Mouse (Mus musculus) MEL (cell line): ENCODE measurements around the gene Cyyr1. TPM values are rescaled to one million over a fixed set of nuclear protein-coding genes. Genes with fewer than 3 reads are reported as not detected.

ENCODE experiments used
- DNase-seq: peaks from one replicate; pipeline ENCODE4 v3.0.0; 2011; ENCODE audit warnings: low read depth, low spot score
- H3K27ac ChIP-seq: 2 replicates; pipeline ENCODE4 v1.5.1; 2012; ENCODE audit warnings: low read depth, mild to moderate bottlenecking, control low read depth, low read length, moderate library complexity; ENCODE audit not compliant: control insufficient read depth
- H3K27me3 ChIP-seq, 2 experiments: fragments of 150-350 bp in 1 of 2; sonication (generic) in 1 of 2; 2 replicates each; pipeline ENCODE4 v1.6.1; 2012; ENCODE audit warnings: low read length in 2 of 2, mild to moderate bottlenecking in 2 of 2, improper control_type of control experiment in 1 of 2, moderate library complexity in 1 of 2; ENCODE audit not compliant: insufficient read depth in 2 of 2, control insufficient read depth in 1 of 2
- H3K36me3 ChIP-seq, 2 experiments: 2 replicates each; pipeline ENCODE4 v1.6.1; 2012 to 2014; ENCODE audit warnings: low read length in 2 of 2, improper control_type of control experiment in 1 of 2, inconsistent platforms in 1 of 2, mild to moderate bottlenecking in 1 of 2; ENCODE audit not compliant: insufficient read depth in 2 of 2, control insufficient read depth in 1 of 2
- H3K4me1 ChIP-seq, 2 experiments: fragments of 150-350 bp in 1 of 2; sonication (generic) in 1 of 2; 2 replicates each; pipeline ENCODE4 v1.6.1; 2012; ENCODE audit warnings: low read length in 2 of 2, improper control_type of control experiment in 1 of 2, mild to moderate bottlenecking in 1 of 2; ENCODE audit not compliant: insufficient read depth in 2 of 2, control insufficient read depth in 1 of 2
- H3K4me3 ChIP-seq, 2 experiments: fragments of 150-350 bp in 1 of 2; sonication (generic) in 1 of 2; 2 replicates each; pipeline ENCODE4 v1.5.1; 2012; ENCODE audit warnings: low read depth in 2 of 2, low read length in 2 of 2, mild to moderate bottlenecking in 2 of 2, moderate library complexity in 2 of 2, control low read depth in 1 of 2, improper control_type of control experiment in 1 of 2; ENCODE audit not compliant: control insufficient read depth in 1 of 2, insufficient read depth in 1 of 2
- H3K79me2 ChIP-seq: 2 replicates; pipeline ENCODE4 v1.6.1; 2012; ENCODE audit warnings: mild to moderate bottlenecking, low read length, moderate library complexity; ENCODE audit not compliant: control insufficient read depth, poor library complexity, insufficient read depth
- H3K9ac ChIP-seq: 2 replicates; pipeline ENCODE4 v1.6.1; 2012; ENCODE audit warnings: low read depth, mild to moderate bottlenecking, control low read depth, low read length, moderate library complexity; ENCODE audit not compliant: control insufficient read depth, poor library complexity, severe bottlenecking
- H3K9me3 ChIP-seq: fragments of 150-350 bp; sonication (generic); replicated peaks from 2 replicates; pipeline ENCODE4 v1.6.1; 2012; ENCODE audit warnings: mild to moderate bottlenecking, low read length, improper control_type of control experiment, moderate library complexity; ENCODE audit not compliant: insufficient read depth
- CTCF ChIP-seq, 3 experiments: IDR thresholded peaks in 2 of 3; conservative IDR thresholded peaks in 1 of 3; 2 replicates each; pipeline ENCODE4 v1.5.1; 2011 to 2012; ENCODE audit warnings: low read length in 3 of 3, low read depth in 2 of 3, mild to moderate bottlenecking in 2 of 3, improper control_type of control experiment in 1 of 3, inconsistent platforms in 1 of 3, mixed read lengths in 1 of 3, moderate library complexity in 1 of 3; ENCODE audit not compliant: control insufficient read depth in 1 of 3, insufficient read depth in 1 of 3, poor library complexity in 1 of 3, severe bottlenecking in 1 of 3
- E2F4 ChIP-seq: IDR thresholded peaks from 2 replicates; pipeline ENCODE4 v1.6.1; 2011; ENCODE audit warnings: low read depth, low read length, improper control_type of control experiment, borderline replicate concordance
- EP300 ChIP-seq, 2 experiments: IDR thresholded peaks; 2 replicates each; pipeline ENCODE4 v1.6.1; 2011; ENCODE audit warnings: improper control_type of control experiment in 2 of 2, low read length in 2 of 2, low read depth in 1 of 2, mild to moderate bottlenecking in 1 of 2
- GATA1 ChIP-seq: IDR thresholded peaks from 2 replicates; pipeline ENCODE4 v1.6.1; 2011; ENCODE audit warnings: low read depth, low read length, improper control_type of control experiment
- MAX ChIP-seq: IDR thresholded peaks from 2 replicates; pipeline ENCODE4 v1.6.1; 2011; ENCODE audit warnings: low read length, improper control_type of control experiment
- MAZ ChIP-seq: IDR thresholded peaks from 2 replicates; pipeline ENCODE4 v1.6.1; 2012; ENCODE audit warnings: low read depth, mild to moderate bottlenecking, inconsistent platforms, low read length, improper control_type of control experiment
- MEF2A ChIP-seq: IDR thresholded peaks from 2 replicates; pipeline ENCODE4 v1.6.1; 2014; ENCODE audit warnings: low read depth, mild to moderate bottlenecking, inconsistent platforms, low read length, improper control_type of control experiment; ENCODE audit not compliant: poor library complexity, insufficient replicate concordance, severe bottlenecking; ENCODE audit errors: extremely low read depth
- MYB ChIP-seq: IDR thresholded peaks from 2 replicates; pipeline ENCODE4 v1.6.1; 2011; ENCODE audit warnings: mild to moderate bottlenecking, low read depth, low read length, improper control_type of control experiment
- NELFE ChIP-seq: IDR thresholded peaks from 2 replicates; pipeline ENCODE4 v1.6.1; 2011; ENCODE audit warnings: low read depth, low read length, improper control_type of control experiment
- NRF1 ChIP-seq: IDR thresholded peaks from 2 replicates; pipeline ENCODE4 v1.6.1; 2014; ENCODE audit warnings: low read depth, mild to moderate bottlenecking, inconsistent platforms, low read length, improper control_type of control experiment, moderate library complexity; ENCODE audit not compliant: poor library complexity, insufficient read depth, severe bottlenecking
- POLR2A ChIP-seq, 2 experiments: IDR thresholded peaks; 2 replicates each; pipeline ENCODE4 v1.6.1; 2011 to 2012; ENCODE audit warnings: low read length in 2 of 2, mild to moderate bottlenecking in 2 of 2, control low read depth in 1 of 2, improper control_type of control experiment in 1 of 2, low read depth in 1 of 2, moderate library complexity in 1 of 2; ENCODE audit not compliant: control insufficient read depth in 1 of 2, insufficient read depth in 1 of 2, poor library complexity in 1 of 2
- POLR2AphosphoS2 ChIP-seq: IDR thresholded peaks from 2 replicates; pipeline ENCODE4 v1.6.1; 2011; ENCODE audit warnings: low read length, improper control_type of control experiment
- RAD21 ChIP-seq: IDR thresholded peaks from 2 replicates; pipeline ENCODE4 v1.6.1; 2011; ENCODE audit warnings: mild to moderate bottlenecking, low read depth, low read length, improper control_type of control experiment
- RCOR1 ChIP-seq: IDR thresholded peaks from 2 replicates; pipeline ENCODE4 v1.6.1; 2012; ENCODE audit warnings: low read depth, mild to moderate bottlenecking, inconsistent platforms, low read length, improper control_type of control experiment
- SIN3A ChIP-seq: IDR thresholded peaks from 2 replicates; pipeline ENCODE4 v1.6.1; 2012; ENCODE audit warnings: low read length, improper control_type of control experiment, inconsistent platforms
- TCF12 ChIP-seq: IDR thresholded peaks from 2 replicates; pipeline ENCODE4 v1.6.1; 2014; ENCODE audit warnings: low read depth, mild to moderate bottlenecking, inconsistent platforms, low read length, improper control_type of control experiment, moderate library complexity
- ZNF384 ChIP-seq: IDR thresholded peaks from 2 replicates; pipeline ENCODE4 v1.6.1; 2012; ENCODE audit warnings: low read depth, mild to moderate bottlenecking, inconsistent platforms, low read length, improper control_type of control experiment
- polyA plus RNA-seq, 2 experiments: library from polyadenylated mRNA; stranded (reverse) in 1 of 2; unstranded in 1 of 2; fragments of >175 nt in 1 of 2; fragments of >200 nt in 1 of 2; gene quantifications; 2 replicates each; pipeline versions ENCODE4 v1.2.1 to v1.2.4; 2012; ENCODE audit warnings: low replicate concordance in 2 of 2, low read depth in 1 of 2; ENCODE audit not compliant: insufficient read length in 2 of 2, insufficient read depth in 1 of 2, missing spikeins in 1 of 2
- total RNA-seq: library from RNA; depleted of rRNA; stranded (reverse); fragments of 300-350 nt; gene quantifications from 2 replicates; pipeline ENCODE4 v1.2.3, GENCODE M21; 2012

Gene Cyyr1
- total and polyA plus RNA-seq, 3 experiments = not detected

DNA sequence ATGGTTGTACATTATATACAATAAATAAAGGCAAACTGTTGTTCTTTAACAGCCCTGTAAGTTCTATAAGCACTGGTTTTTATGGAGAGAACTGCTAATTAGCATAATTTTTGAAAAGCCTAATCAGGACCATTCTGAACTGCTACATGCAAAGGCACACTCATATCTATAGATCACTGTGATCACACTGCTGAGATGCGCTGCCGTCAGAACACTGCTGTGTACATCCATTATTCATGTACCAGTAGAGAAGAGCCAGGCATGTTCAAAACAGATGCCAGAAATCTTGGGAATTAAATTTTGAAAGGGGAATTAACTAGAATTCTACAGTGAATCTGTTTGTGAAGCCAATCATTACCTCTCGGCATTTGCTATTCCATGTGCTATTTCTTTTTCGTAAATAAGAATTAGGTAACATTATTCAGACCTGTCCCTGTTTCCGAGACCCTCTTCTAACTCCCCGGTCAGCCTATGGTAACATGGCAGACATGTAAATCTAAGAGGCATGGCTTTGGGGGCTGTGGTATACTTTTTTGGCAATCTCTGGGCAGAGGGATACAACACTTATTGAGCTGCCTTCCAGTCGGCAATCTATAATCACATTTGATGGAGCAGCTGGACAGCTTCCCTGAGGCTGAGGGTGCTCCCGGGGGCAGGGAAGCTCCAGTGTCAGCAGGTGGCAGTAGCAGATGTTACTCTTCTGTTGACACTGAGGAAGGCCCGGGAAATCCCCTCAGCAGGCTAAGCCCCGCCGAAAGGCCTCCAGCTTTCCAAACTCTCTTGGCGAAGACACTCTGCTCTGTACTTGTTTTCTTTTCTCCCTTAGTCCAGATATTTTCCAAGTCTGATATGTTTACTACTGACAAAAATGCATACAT, 25.2 kb downstream of the Cyyr1 start:
- Histone ChIP-seq H3K79me2 (no peaks in the 10 kb centered on the region), H3K4me3 (no peak overlapping the region), H3K27ac (no peak overlapping the region), H3K4me1 (no peaks in the 10 kb centered on the region), H3K27me3 (no peaks in the 10 kb centered on the region), H3K9ac (no peak overlapping the region), H3K9me3 (no peaks in the 10 kb centered on the region), H3K36me3 (no peaks in the 10 kb centered on the region)
- no peak for DNase-seq
- no peak for TF ChIP-seq EP300 (IDR thresholded peaks at IDR 0.05; ENCODE audit: low read depth in 1 of 2, low read length in 2 of 2)
- TF ChIP-seq POLR2AphosphoS2 = no peak
- no peak for TF ChIP-seq RCOR1
- TF ChIP-seq MAX = no peak
- TF ChIP-seq POLR2A (IDR thresholded peaks at IDR 0.05; ENCODE audit: control insufficient read depth in 1 of 2, insufficient read depth in 1 of 2, low read depth in 1 of 2, low read length in 2 of 2, poor library complexity in 1 of 2) = no peak
- TF ChIP-seq NRF1 = no peak
- no peak for TF ChIP-seq RAD21
- no peak for TF ChIP-seq SIN3A
- no peak for TF ChIP-seq CTCF (IDR thresholded peaks at IDR 0.05 in 2 of 3, conservative IDR thresholded peaks at IDR 0.05 in 1 of 3; ENCODE audit: control insufficient read depth in 1 of 3, insufficient read depth in 1 of 3, low read depth in 2 of 3, low read length in 3 of 3, poor library complexity in 1 of 3, severe bottlenecking in 1 of 3)
- TF ChIP-seq NELFE = no peak
- TF ChIP-seq ZNF384 = no peak
- no peak for TF ChIP-seq MAZ

DNA sequence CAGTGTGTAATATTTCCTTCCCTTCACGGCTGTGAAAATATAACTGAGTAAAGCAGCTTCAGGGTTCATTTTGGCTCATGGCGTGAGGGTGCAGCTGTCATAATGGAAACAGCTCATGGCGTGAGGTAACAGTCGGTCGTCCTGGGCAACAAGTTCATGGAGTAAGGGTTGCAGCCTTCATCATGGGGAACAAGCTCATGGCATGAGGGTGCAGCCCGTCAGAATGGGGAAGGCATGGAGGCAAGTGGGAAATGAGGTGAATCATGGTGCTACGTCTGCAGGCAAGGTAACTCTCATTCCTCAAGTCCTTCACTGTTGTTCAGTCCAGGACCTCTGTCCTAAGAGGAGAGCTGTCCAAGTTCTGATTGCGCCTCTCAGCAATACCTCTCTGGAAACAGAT, 28.6 kb downstream of the Cyyr1 start:
- no peak overlapping the region for H3K4me3 ChIP-seq
- no peak for TF ChIP-seq TCF12
- no peak for TF ChIP-seq NRF1
- no peak for TF ChIP-seq MEF2A
- TF ChIP-seq POLR2AphosphoS2 = no peak
- no peak for TF ChIP-seq NELFE
- no peak for TF ChIP-seq E2F4
- no peak for TF ChIP-seq SIN3A
- no peak for TF ChIP-seq MAZ
- no peak for TF ChIP-seq MYB
- TF ChIP-seq GATA1 = no peak
- no peak overlapping the region for H3K9ac ChIP-seq
- H3K79me2 ChIP-seq = no peaks in the 10 kb centered on the region
- no peaks in the 10 kb centered on the region for H3K36me3 ChIP-seq
- DNase-seq = no peak
- no peaks in the 10 kb centered on the region for H3K4me1 ChIP-seq
- no peaks in the 10 kb centered on the region for H3K9me3 ChIP-seq
- H3K27me3 ChIP-seq = no peaks in the 10 kb centered on the region
- H3K27ac ChIP-seq = no peak overlapping the region
